Mouse (Mus musculus) heart, embryonic 11.5 days (tissue): ENCODE measurements around the gene Dhrs7b. TPM values are rescaled to one million over a fixed set of nuclear protein-coding genes. Genes with fewer than 3 reads are reported as not detected.
"Not testable (repeated sequence)": the region's sequence is repeated elsewhere in the genome, so short reads cannot be mapped to it uniquely, and the experiment has no call there.

Experiments
- ATAC-seq: fragments of 200-750 bp; cut with Nextera tagmentation; replicated peaks from 2 replicates; pipeline ENCODE4 v1.8.0; 2017; ENCODE audit warnings: moderate library complexity; ENCODE audit not compliant: insufficient number of reproducible peaks, low FRiP score, low TSS enrichment
- H3K27ac ChIP-seq: fragments of 300-500 bp; sonication (generic); 2 replicates; pipeline ENCODE4 v1.5.1; 2014; ENCODE audit warnings: mild to moderate bottlenecking, low read depth, low read length
- H3K27me3 ChIP-seq: fragments of 300-500 bp; sonication (generic); 2 replicates; pipeline ENCODE4 v1.6.1; 2014; ENCODE audit warnings: mild to moderate bottlenecking, low read length, mixed read lengths; ENCODE audit not compliant: control insufficient read depth, insufficient read depth
- H3K36me3 ChIP-seq: fragments of 300-500 bp; sonication (generic); 2 replicates; pipeline ENCODE4 v1.6.1; 2014; ENCODE audit warnings: mild to moderate bottlenecking, low read length, moderate library complexity, mixed read lengths; ENCODE audit not compliant: control insufficient read depth, insufficient read depth
- H3K4me1 ChIP-seq: fragments of 300-500 bp; sonication (generic); 2 replicates; pipeline ENCODE4 v1.6.1; 2014; ENCODE audit warnings: low read length; ENCODE audit not compliant: control insufficient read depth, insufficient read depth
- H3K4me2 ChIP-seq: fragments of 300-500 bp; sonication (generic); 2 replicates; pipeline ENCODE4 v1.6.1; 2014; ENCODE audit warnings: mild to moderate bottlenecking, moderate library complexity
- H3K4me3 ChIP-seq: fragments of 300-500 bp; sonication (generic); 2 replicates; pipeline ENCODE4 v1.5.1; 2014; ENCODE audit warnings: low read depth, low read length
- H3K9ac ChIP-seq: fragments of 300-500 bp; sonication (generic); 2 replicates; pipeline ENCODE4 v1.6.1; 2014; ENCODE audit warnings: mild to moderate bottlenecking, low read depth, low read length, moderate library complexity
- H3K9me3 ChIP-seq: fragments of 300-500 bp; sonication (generic); replicated peaks from 2 replicates; pipeline ENCODE4 v1.6.1; 2016; ENCODE audit warnings: low read length; ENCODE audit not compliant: control insufficient read depth
- WGBS: fragments of 180-500 bp; shearing (Covaris S2); extraction: QIAGEN DNeasy Blood & Tissue Kit; methylation state at CpG from one replicate; pipeline ENCODE4 v1.1.7; 2014; ENCODE audit not compliant: insufficient replicate concordance; 5-methylcytosine and 5-hydroxymethylcytosine counted together
- polyA plus RNA-seq: library from polyadenylated mRNA; unstranded; fragments of >200 nt; fragmentation: Nextera tagmentation; extraction: Ambion mirVana; gene quantifications from 2 replicates; pipeline ENCODE4 v1.2.1, GENCODE M21; 2014

Dhrs7b gene
- polyA plus RNA-seq, 1 experiment from 2014 or later: 31.8 TPM

DNA sequence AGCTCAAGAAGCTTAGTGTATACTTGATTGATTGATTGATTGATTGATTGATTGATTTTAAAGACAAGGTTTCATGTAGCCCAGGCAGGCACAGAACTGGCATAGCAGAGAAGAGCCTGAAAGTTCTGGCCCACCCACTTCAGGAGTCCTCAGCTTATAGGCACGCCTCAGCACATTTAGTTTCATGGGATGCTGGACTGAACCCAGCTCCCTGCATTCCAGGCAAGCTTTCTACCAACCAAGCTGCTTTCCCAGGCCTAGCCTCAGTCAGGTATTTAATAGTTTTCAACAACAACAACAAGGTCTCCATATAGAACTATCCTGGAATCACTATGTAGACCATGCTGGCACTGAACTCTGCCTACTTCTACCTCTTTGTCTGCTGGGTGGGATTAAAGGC, 20.9 kb upstream of the Dhrs7b start:
- no peaks in the 10 kb centered on the region for H3K9me3 ChIP-seq
- peaks cover 23% of the 10 kb centered on the region for H3K4me1 ChIP-seq
- peak overlapping the region; percentile 76 for H3K4me2 ChIP-seq
- whole genome bisulfite sequencing: 71% methylated on average over 1 of the region's 1 CpGs
- H3K27ac ChIP-seq: no peak overlapping the region
- no peaks in the 10 kb centered on the region for H3K27me3 ChIP-seq
- peak overlapping the region; percentile 47 for H3K4me3 ChIP-seq
- H3K9ac ChIP-seq: no peak overlapping the region; the same call in 1 of the 2 replicates
- no peak for ATAC-seq
- H3K36me3 ChIP-seq: no peaks in the 10 kb centered on the region

DNA sequence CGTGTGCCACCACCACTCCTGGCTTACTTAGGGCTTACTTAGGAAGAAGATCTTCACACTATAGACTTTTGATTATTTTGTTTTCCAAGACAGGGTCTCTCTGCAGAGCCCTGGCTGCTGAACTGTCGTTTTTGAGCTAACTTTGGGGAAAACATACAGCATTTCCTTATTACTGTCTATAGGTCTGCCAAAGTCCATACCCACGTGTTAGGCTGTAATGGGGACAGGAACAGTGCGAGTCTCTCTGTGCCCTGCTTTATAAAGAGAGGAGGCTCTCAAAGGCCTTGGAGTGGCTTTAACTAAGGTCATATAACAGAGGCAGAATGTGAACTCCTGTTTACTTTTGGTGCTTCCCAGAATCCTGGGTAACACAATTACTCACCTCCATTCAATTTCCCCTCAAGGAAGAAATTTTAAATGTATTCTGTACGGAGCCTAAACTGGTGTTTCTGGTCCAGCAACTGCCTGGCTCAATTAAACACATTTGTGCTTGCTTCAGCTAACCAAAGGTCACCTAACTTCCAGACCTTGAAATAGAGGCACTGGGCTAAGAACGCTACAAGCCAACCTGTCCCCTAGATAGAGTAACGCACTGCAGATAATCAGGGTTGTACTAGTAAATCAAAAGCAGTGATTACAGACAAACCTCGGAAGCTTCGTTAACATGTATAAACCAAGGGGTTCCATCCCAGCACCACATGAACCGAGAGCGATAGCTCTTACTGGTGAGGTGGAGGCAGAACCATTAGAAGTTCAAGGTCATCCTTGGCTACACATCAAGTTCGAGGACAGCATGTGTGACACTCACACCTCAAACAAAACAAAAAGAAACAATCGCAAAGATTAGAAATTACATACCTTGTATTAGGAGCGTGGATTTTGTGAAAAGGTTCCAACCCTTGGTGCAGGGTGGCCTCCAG, 20.1 kb upstream of the Dhrs7b start:
- peaks cover 23% of the 10 kb centered on the region for H3K4me1 ChIP-seq
- no peaks in the 10 kb centered on the region for H3K36me3 ChIP-seq
- H3K27me3 ChIP-seq: no peaks in the 10 kb centered on the region
- 16% methylated on average over 14 of the region's 14 CpGs for WGBS
- peak overlapping the region; percentile 65 for H3K9ac ChIP-seq
- no peaks in the 10 kb centered on the region for H3K9me3 ChIP-seq
- H3K4me2 ChIP-seq: peak overlapping the region; percentile 76
- no peak overlapping the region for H3K27ac ChIP-seq
- H3K4me3 ChIP-seq: peak overlapping the region; percentile 47
- ATAC-seq: no peak

DNA sequence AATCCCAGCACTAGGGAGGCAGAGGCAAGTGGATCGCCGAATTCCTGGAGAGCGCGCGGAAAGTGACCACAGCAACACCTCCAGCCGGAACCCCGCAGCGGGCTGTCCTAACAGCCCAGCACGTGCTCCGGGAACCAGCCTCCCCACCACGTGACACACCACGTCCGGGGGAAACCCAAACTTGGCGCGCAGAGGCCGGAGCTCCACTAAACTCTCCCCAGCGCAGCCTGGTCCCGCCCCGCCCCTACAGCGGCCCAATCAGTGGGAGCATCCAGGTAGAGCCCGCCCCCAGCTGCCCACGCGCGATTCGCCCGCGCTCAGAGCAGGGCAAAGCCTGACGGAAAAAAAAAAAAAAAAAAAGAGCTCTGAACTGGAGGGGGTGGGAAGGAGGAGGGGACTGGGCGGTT, 19.4 kb upstream of the Dhrs7b start:
- Histone ChIP-seq H3K36me3 (no peaks in the 10 kb centered on the region), H3K9me3 (no peaks in the 10 kb centered on the region), H3K4me1 (peaks cover 23% of the 10 kb centered on the region), H3K4me2 (peak overlapping the region; percentile 76), H3K4me3 (peak overlapping the region; percentile 47), H3K27me3 (no peaks in the 10 kb centered on the region), H3K9ac (peak overlapping the region; percentile 65), H3K27ac (no peak overlapping the region)
- under 1% methylated on average over 29 of the region's 29 CpGs for WGBS
- ATAC-seq: peak; percentile 99

GRCm38 (mm10) chr11:60811618-60812017, 18.8 kb upstream of the Dhrs7b start, which contains the start of gene Shmt1:
Gene Shmt1 (minus strand): TSS chr11:60811718.
- H3K27ac ChIP-seq, ATAC-seq, H3K27me3 ChIP-seq, H3K36me3 ChIP-seq, H3K9me3 ChIP-seq: not testable (repeated sequence)
- Histone ChIP-seq H3K4me1 (peaks cover 23% of the 10 kb centered on the region), H3K4me2 (peak within 1 kb of the TSS; percentile 76), H3K4me3 (peak within 1 kb of the TSS; percentile 47), H3K9ac (peak within 1 kb of the TSS; percentile 65)
- 25% methylated on average over 6 of the region's 6 CpGs for WGBS

GRCm38 (mm10) chr11:60816398-60816797, 14.0 kb upstream of the Dhrs7b start:
- H3K27me3 ChIP-seq: no peaks in the 10 kb centered on the region
- H3K4me3 ChIP-seq: no peak overlapping the region
- H3K4me2 ChIP-seq: no peak overlapping the region
- 54% methylated on average over 5 of the region's 5 CpGs for WGBS
- no peaks in the 10 kb centered on the region for H3K4me1 ChIP-seq
- H3K9me3 ChIP-seq: no peaks in the 10 kb centered on the region
- H3K36me3 ChIP-seq: no peaks in the 10 kb centered on the region
- no peak overlapping the region for H3K9ac ChIP-seq
- no peak overlapping the region for H3K27ac ChIP-seq
- ATAC-seq: no peak

DNA sequence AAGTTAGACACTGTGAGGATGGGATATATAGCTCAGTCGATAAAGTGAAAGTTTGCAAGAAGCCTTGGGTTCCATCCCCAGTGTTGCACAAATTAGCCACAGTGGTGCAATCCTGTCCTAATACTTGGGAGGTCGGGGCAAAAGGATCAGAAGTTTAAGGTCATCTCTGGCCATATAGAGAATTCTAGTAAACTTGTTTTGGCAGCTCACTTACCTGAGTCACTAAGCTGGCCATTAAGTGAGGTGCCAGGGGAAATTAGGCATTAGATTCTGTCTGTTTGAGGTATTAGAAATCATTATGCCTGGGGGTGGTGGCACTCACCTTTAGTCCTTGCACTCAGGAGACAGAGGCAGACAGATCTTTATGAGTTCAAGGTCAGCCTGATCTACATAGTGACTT, 6.7 kb upstream of the Dhrs7b start:
- no peaks in the 10 kb centered on the region for H3K27me3 ChIP-seq
- no peak overlapping the region for H3K4me3 ChIP-seq
- no peak overlapping the region for H3K27ac ChIP-seq
- ATAC-seq: no peak
- no peaks in the 10 kb centered on the region for H3K36me3 ChIP-seq
- 66% methylated on average over 2 of the region's 2 CpGs for WGBS
- no peaks in the 10 kb centered on the region for H3K9me3 ChIP-seq
- no peak overlapping the region for H3K9ac ChIP-seq
- no peak overlapping the region for H3K4me2 ChIP-seq
- no peaks in the 10 kb centered on the region for H3K4me1 ChIP-seq

DNA sequence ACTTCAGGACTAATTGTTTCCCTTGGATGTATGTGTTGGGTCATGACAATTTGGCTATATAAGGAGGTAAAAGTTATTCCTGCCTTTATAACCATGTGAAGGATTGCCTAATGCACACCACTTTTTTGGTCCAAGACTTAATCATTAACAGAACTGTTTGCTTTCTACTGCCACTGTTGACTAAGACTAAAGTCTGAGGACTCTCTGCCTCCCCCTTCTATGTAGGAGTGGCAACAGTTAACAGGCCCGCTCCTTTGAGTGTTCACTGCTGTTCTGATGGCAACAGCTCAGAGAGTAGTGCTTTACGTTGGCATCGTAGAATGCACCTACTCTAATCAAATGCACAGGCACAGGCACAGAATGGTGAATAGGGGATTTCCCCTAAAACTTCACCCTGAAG, 5.2 kb upstream of the Dhrs7b start:
- no peak for ATAC-seq

DNA sequence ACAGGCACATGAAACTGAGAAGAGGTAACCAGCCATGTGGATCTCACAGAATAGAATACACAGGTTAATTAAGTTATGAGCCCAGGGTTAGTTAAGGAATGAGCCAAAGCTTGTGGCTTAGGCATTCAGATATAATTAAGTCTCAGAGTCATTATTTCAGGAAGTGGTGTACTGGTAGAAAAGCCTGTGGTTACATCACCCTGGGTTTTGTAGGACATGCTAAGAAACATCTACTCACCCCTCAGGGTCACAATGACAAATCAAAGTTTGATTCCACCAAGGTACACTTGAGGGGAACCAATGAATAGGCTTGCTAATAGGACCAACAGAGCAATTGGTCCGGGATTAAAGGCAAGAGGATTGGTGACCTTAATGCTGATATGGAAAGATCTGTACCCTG, 3.7 kb upstream of the Dhrs7b start:
- Histone ChIP-seq H3K4me1 (peaks cover 6% of the 10 kb centered on the region; the same call in 1 of the 2 replicates), H3K4me2 (no peak overlapping the region), H3K36me3 (no peaks in the 10 kb centered on the region), H3K27me3 (no peaks in the 10 kb centered on the region), H3K9me3 (no peaks in the 10 kb centered on the region), H3K9ac (no peak overlapping the region), H3K4me3 (no peak overlapping the region), H3K27ac (no peak overlapping the region)
- no peak for ATAC-seq
- WGBS: 48% methylated on average over 1 of the region's 1 CpGs

More for the DNA sequence above, 5.2 kb upstream of the Dhrs7b start:
- H3K9ac ChIP-seq: no peak overlapping the region
- H3K27ac ChIP-seq: no peak overlapping the region
- no peak overlapping the region for H3K4me2 ChIP-seq
- H3K36me3 ChIP-seq: no peaks in the 10 kb centered on the region
- H3K4me3 ChIP-seq: no peak overlapping the region
- no peaks in the 10 kb centered on the region for H3K9me3 ChIP-seq
- no peaks in the 10 kb centered on the region for H3K4me1 ChIP-seq
- no peaks in the 10 kb centered on the region for H3K27me3 ChIP-seq
- WGBS: 83% methylated on average over 3 of the region's 3 CpGs
